Mouse (Mus musculus) G1E (cell line): Measurements from ENCODE around the gene Mapk12.

Source experiments
- CTCF ChIP-seq: IDR thresholded peaks from 2 replicates; pipeline ENCODE4 v1.5.1; 2012; ENCODE audit warnings: low read depth, low read length, inconsistent platforms, mixed read lengths
- POLR2AphosphoS5 ChIP-seq: IDR thresholded peaks from 2 replicates; pipeline ENCODE4 v1.6.1; 2012; ENCODE audit warnings: low read depth, low read length, inconsistent platforms; ENCODE audit not compliant: insufficient replicate concordance
- TAL1 ChIP-seq: conservative IDR thresholded peaks from 2 replicates; pipeline ENCODE4 v1.6.1; 2012; ENCODE audit warnings: low read depth, low read length, inconsistent platforms, mixed read lengths

DNA sequence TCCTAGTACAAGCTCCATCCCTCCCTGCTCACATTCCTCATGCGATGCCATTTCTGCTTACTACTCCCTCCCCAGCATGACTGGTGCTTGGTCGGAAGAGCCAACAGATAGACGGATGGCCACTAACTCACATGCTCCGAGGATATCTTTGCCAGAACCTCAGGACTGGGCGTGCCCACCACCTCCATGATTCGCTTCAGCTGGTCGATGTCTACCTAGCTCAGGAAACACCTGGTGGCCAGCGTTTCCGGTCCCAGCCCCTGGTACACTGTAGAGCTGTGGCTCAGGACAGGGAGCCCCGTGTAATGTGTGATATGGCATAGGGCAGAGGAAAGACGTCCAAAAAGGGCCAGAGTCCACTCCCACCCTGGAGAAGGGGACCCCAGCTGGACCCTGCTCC lies 4.5 kb upstream of the Mapk12 start:
- no peak for TF ChIP-seq CTCF
- no peak for TF ChIP-seq TAL1
- no peak for TF ChIP-seq POLR2AphosphoS5
